Mouse (Mus musculus): ENCODE data around the gene M1ap.

M1ap gene

GRCm38 (mm10) chr6:82946651-82947050, at the start of gene M1ap:
Gene M1ap, plus strand, starts transcription at chr6:82946902.
- 74% methylated on average over 14 of the region's 14 CpGs for WGBS

- WGBS, result 59% methylated on average over 3 of the region's 3 CpGs
Observed at GRCm38 (mm10) chr6:82897311-82897710, 49.4 kb upstream of the M1ap start.

GRCm38 (mm10) chr6:82898227-82898626, 48.5 kb upstream of the M1ap start:
- WGBS, result 70% methylated on average over 4 of the region's 4 CpGs

GRCm38 (mm10) chr6:82898745-82899144, 48.0 kb upstream of the M1ap start:
- WGBS, result 64% methylated on average over 4 of the region's 4 CpGs

GRCm38 (mm10) chr6:82902559-82902958, 44.1 kb upstream of the M1ap start:
- 81% methylated on average over 8 of the region's 8 CpGs for WGBS

- WGBS, result 90% methylated on average over 3 of the region's 3 CpGs
Observed at GRCm38 (mm10) chr6:82906985-82907384, 39.7 kb upstream of the M1ap start.

GRCm38 (mm10) chr6:82908034-82908433, 38.7 kb upstream of the M1ap start:
- WGBS, result 45% methylated on average over 8 of the region's 8 CpGs

GRCm38 (mm10) chr6:82909136-82909855, 37.4 kb upstream of the M1ap start:
- 33% methylated on average over 14 of the region's 14 CpGs for WGBS

GRCm38 (mm10) chr6:82911303-82911702, 35.4 kb upstream of the M1ap start:
- 84% methylated on average over 5 of the region's 5 CpGs for WGBS

- 75% methylated on average over 28 of the region's 28 CpGs for WGBS
Observed at GRCm38 (mm10) chr6:82913336-82914247, 33.1 kb upstream of the M1ap start.

- 41% methylated on average over 3 of the region's 3 CpGs for WGBS
Observed at GRCm38 (mm10) chr6:82915889-82916288, 30.8 kb upstream of the M1ap start.

- 76% methylated on average over 4 of the region's 4 CpGs for WGBS
Observed at GRCm38 (mm10) chr6:82916459-82916858, 30.2 kb upstream of the M1ap start.

- 40% methylated on average over 26 of the region's 26 CpGs for WGBS
Observed at GRCm38 (mm10) chr6:82917076-82917777, 29.5 kb upstream of the M1ap start.

- WGBS, result 23% methylated on average over 8 of the region's 8 CpGs
Observed at GRCm38 (mm10) chr6:82917778-82918129, 28.9 kb upstream of the M1ap start.

GRCm38 (mm10) chr6:82918371-82918770, 28.3 kb upstream of the M1ap start:
- 85% methylated on average over 14 of the region's 14 CpGs for WGBS

GRCm38 (mm10) chr6:82919520-82919919, 27.2 kb upstream of the M1ap start:
- WGBS, result 61% methylated on average over 8 of the region's 8 CpGs

- 76% methylated on average over 9 of the region's 9 CpGs for WGBS
Observed at GRCm38 (mm10) chr6:82921426-82922224, 25.1 kb upstream of the M1ap start.

GRCm38 (mm10) chr6:82925005-82925404, 21.7 kb upstream of the M1ap start:
- WGBS, result 72% methylated on average over 3 of the region's 3 CpGs

GRCm38 (mm10) chr6:82926106-82926505, 20.6 kb upstream of the M1ap start:
- 74% methylated on average over 10 of the region's 10 CpGs for WGBS

- 61% methylated on average over 7 of the region's 7 CpGs for WGBS
Observed at GRCm38 (mm10) chr6:82926528-82926927, 20.2 kb upstream of the M1ap start.

- WGBS, result 82% methylated on average over 5 of the region's 5 CpGs
Observed at GRCm38 (mm10) chr6:82927617-82928016, 19.1 kb upstream of the M1ap start.
